Mouse (Mus musculus): ENCODE data around the gene Cpne8. TPM values are rescaled to one million over a fixed set of nuclear protein-coding genes. Genes with fewer than 3 reads are reported as not detected.

Cpne8 gene
- 1 to 10 TPM; 8.2 to 9.0 TPM for total RNA-seq (2021)

- DNase-seq, result peak; percentile 74
These were observed at the start of gene Cpne8 for GRCm38 (mm10) chr15:90678985-90679759. TSS of gene Cpne8 (minus strand) at chr15:90679432.

DNA sequence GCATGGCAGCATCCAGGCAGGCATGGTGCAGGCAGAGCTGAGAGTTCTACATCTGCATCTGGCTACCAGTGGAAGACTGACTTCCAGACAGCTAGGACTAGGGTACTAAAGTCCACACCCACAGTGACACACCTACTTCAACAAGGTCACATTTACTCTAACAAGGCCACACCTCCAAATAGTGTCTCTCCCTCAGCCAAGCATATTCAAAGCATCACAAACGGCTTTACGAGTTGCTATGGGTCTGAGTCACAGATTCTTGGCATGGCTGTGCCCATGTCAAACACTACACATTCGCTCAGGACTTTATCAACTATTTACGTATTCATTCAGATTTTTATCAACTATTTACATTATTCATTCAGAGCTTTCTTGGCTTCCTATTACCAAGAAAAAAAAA, 38.5 kb upstream of the Cpne8 start:
- no peak for DNase-seq

DNA sequence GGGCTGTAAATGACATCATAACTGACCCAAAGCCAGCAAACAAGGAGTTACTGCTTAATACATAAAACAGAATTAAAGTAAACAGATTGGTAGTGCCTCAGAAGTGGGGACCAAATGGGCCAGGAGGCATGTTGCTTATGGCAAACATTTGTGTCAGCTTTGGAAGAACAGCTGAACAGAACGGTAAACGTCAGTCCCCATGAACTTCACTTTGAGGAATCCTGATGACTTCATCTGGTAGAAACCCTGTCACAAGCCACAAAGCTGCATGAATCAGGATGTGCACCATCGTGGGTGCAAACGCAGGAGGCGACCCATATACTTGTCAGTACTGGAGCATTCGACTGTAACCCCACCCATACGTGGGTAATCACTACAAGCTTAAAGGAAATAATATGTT, 30.1 kb upstream of the Cpne8 start:
- DNase-seq, result no peak

DNA sequence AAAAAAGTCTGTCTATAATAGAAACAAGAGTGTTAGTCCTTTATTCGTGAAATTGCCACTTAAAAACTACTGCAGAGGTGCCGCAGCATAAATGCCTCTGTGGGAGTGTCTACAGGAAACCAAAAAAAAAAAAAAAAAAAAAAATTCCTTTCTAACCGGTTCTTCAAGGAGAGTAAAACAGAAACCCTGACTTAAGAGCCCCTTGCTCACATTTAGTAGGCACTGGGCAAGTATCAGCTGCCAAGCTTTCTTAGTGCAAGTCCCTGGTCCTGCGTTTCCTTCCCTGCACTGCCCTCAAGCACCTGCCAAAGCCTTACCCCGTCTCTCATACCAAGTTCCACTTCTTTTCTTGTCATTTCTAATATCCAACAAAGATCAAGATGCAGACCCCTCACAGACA, 25.1 kb upstream of the Cpne8 start:
- DNase-seq, result no peak

GRCm38 (mm10) chr15:90703502-90704232, 24.4 kb upstream of the Cpne8 start:
- no peak for DNase-seq

DNA sequence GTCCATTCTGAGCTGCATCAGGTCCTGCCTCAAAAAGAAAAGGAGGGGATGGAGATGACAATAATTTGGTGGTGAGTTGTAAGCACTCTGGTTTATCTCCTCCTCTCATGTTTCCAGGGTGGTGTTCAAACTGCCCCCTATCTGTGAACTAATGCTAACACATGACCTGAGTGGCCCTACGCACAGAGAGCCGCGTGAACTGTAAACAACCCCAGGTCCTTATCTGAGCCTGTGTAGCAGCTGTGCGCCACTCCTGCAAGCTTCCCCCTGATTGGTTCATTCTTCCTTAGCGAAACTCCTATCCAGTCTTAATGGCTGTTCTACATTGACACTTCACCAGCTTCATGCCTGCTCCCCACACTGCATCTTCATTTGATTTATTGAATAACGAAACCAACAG, 7.5 kb upstream of the Cpne8 start:
- DNase-seq, result no peak

GRCm38 (mm10) chr15:90679760-90680579, 738 bp upstream of the Cpne8 start:
- DNase-seq, result peak; percentile 76

DNA sequence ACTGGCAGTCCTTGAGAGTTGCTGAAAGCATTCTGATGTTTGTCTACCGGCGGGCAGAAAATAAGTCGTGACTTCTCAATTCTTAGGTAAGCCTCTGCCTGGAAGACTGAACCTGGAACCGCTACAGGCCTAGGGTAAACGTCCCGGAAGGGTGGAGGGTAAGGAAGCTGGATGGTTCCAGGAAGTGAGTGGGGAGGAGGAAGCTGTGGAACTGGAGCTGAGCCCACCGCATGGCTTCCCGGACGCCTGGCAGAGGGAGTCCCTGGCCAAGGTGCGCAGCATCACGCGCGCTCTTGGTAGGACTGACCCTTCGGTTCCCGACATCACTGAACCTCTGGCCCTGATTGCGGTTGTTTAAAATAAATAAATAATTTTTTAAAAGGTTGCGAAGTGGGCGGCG, 744 bp downstream of the Cpne8 start:
- DNase-seq, result peak; percentile 39

- DNase-seq, result no peak
These were observed 9.7 kb downstream of the Cpne8 start for GRCm38 (mm10) chr15:90669494-90669893.

GRCm38 (mm10) chr15:90666893-90667292, 12.3 kb downstream of the Cpne8 start:
- no peak for DNase-seq

GRCm38 (mm10) chr15:90664615-90665014, 14.6 kb downstream of the Cpne8 start:
- DNase-seq, result no peak

DNA sequence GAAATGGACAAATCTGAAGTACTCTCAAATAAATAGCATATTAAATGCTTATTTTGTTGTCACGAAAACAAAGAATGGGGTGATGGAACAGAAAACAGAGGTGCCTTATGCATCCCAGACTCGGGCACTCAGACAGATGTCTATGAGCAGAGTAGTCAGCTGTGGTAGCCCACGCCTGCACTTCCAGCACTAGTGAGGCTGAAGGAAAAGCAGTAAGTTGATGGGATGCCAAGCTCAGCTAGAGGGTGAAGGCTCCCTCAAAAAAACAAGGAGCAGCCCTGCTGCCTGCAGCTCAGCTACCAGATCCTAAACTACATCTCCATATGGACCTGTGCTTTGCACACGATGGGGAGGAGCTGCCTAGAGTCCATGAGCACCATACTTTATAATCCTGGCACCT, 15.6 kb downstream of the Cpne8 start:
- no peak for DNase-seq

- DNase-seq, result no peak
These were observed 18.5 kb downstream of the Cpne8 start for GRCm38 (mm10) chr15:90660723-90661122.

DNA sequence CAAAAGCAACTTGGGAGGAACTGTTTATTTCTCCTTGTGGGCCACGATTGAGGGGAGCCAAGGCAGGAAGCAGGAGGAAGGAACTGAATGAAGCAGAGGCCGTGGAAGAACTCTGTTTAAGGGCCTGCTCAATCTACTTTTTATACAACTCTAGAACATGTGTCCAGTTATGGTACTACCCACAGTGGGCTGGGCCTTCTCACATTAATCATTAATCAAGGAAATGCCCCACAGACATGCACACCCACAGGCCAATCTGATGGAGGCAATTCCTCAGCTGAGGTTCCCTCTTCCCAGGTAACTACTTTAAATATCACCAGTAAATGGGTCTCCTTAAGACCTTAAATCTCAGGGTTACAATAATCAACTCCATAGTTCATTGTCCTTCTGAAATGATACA, 21.2 kb downstream of the Cpne8 start:
- no peak for DNase-seq

- DNase-seq, result no peak
These were observed 22.7 kb downstream of the Cpne8 start for GRCm38 (mm10) chr15:90656521-90656920.

DNA sequence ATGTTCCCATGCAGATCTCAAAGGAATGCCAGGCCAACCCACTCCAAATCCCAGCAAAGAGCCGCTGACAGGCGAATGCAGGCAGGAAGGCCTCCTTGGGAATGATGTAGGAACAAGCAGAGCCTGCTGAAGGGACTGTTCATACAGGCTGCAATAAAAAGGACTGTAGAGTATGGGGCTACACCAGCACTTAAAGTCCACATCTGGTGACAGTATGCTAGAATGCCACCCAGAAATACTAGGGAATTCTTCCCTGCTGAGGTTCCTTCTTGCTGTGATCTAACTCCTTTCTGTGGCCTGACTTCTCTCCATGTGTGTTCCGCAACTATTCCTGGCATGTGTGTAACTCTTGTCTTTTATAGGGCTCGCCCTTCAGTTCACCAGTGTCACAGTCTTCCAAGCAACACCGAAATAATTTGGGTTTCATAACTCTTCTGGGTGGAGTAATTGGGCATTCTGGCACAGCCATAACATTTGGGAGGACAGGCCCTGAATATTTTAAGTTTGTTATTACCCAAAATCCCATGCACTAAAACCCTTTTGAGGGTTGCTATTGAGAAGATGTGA, 32.1 kb downstream of the Cpne8 start:
- DNase-seq, result no peak

DNA sequence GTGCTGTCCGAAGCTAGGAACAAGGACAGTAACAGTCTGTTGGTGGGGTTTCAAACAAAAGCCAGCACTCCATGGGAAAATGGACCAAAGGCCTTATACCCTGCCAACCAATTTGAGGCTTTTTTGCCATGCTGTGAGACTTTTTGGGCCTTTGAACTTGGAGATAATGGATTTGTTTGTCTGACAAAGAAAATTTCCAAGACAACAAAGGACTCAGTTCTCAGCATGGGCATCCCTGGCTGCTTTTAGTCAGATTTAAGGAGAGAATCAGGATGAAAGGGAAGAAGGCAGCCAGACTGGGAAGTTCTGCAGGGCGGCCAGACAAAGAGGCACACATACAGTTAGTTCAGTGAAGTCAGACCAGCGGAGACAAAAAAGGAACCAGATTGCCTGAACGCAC, 32.9 kb downstream of the Cpne8 start:
- no peak for DNase-seq

GRCm38 (mm10) chr15:90645828-90646227, 33.4 kb downstream of the Cpne8 start:
- no peak for DNase-seq

DNA sequence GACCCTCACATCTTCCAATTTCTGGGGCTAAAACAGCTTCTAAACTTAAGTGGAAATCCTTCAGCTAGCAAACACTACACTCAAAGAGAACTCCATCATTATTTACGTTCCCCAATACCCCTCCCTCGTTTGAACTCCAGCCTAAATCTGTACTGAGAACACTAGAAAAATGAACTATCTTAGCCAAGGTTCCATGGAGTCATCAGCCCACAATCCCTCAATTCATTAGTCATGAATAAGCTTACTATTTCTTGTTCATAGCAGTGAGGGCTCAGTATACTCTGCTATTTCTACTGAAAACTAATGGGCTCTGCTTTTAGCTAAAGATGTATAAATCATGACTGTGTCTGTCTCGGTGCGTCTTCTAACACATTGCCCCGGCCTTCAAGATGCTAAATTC, 55.0 kb downstream of the Cpne8 start:
- DNase-seq, result no peak

GRCm38 (mm10) chr15:90622005-90622404, 57.2 kb downstream of the Cpne8 start:
- DNase-seq, result no peak

- DNase-seq, result no peak
These were observed 59.5 kb downstream of the Cpne8 start for GRCm38 (mm10) chr15:90619736-90620135.

- DNase-seq, result peak; percentile 7
These were observed 63.0 kb downstream of the Cpne8 start for GRCm38 (mm10) chr15:90616116-90616798.
